Mouse (Mus musculus): ENCODE results near the gene Nav2.

DNA sequence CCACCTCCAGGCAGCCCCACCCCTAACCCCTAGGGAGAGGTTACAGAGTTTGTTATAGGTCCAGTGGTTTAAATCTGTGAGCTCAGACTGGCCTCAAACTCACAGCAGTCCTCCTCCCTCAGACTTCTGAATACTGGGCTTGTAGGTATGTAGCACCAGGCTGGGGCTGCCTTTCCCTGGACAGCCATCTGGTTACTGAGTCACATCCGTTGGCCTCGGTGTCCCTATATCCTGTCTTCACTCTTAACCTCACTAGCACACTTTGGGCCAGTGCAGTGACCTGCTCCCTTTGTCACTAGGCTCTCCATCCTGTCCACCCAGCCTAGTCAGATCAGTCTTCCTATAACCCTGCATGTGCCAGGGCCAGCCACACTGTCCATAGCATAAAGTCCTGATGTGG lies 19.8 kb upstream of the Nav2 start:
- TF ChIP-seq CTCF (IDR thresholded peaks at IDR 0.05; ENCODE audit: borderline replicate concordance, insufficient read depth, low read depth, low read length) (no peak), POLR2A (IDR thresholded peaks at IDR 0.05; ENCODE audit: borderline replicate concordance, insufficient read depth, low read length) (no peak)

Data from cerebellum, adult 2 months (tissue).